Mouse (Mus musculus) CD4-positive, CD25-positive, alpha-beta regulatory T cell, adult 4 months (primary cell): ENCODE measurements at regions not wholly inside any gene's neighbourhood (a gene's known extent, or its start where the extent isn't known, plus 50 kb on each side); places are given as distances from the start of the nearest gene placed in this dataset.
A peak's percentile ranks its signal among the peaks of the same experiment; 100 is the strongest.

Experiments used
- ATAC-seq: one replicate; pipeline ENCODE4 v1.8.0; 2017

GRCm38 (mm10) chr17:87531411-87532157 is 84.8 kb upstream of the Calm2 start:
- no peak for ATAC-seq

- ATAC-seq, result no peak
These were observed 85.4 kb upstream of the Calm2 start for GRCm38 (mm10) chr17:87532158-87532545.

- peak; percentile 69 for ATAC-seq
These were observed 86.0 kb upstream of the Calm2 start for GRCm38 (mm10) chr17:87532762-87533161.

- no peak for ATAC-seq
These were observed 86.2 kb upstream of the Epcam start for GRCm38 (mm10) chr17:87549568-87549967.

- no peak for ATAC-seq
These were observed 85.1 kb upstream of the Epcam start for GRCm38 (mm10) chr17:87550518-87551164.

GRCm38 (mm10) chr17:87554561-87554960 is 81.2 kb upstream of the Epcam start:
- no peak for ATAC-seq

GRCm38 (mm10) chr17:87558419-87558818 is 77.4 kb upstream of the Epcam start:
- ATAC-seq, result no peak

- no peak for ATAC-seq
These were observed 76.1 kb upstream of the Epcam start for GRCm38 (mm10) chr17:87559641-87560040.

- peak; percentile 51 for ATAC-seq
These were observed 74.9 kb upstream of the Epcam start for GRCm38 (mm10) chr17:87560923-87561322.

- ATAC-seq, result no peak
These were observed 72.4 kb upstream of the Epcam start for GRCm38 (mm10) chr17:87563375-87563774.

GRCm38 (mm10) chr17:87565631-87566030 is 70.1 kb upstream of the Epcam start:
- no peak for ATAC-seq

GRCm38 (mm10) chr17:87566296-87566695 is 69.5 kb upstream of the Epcam start:
- ATAC-seq, result no peak

GRCm38 (mm10) chr17:87566996-87567395 is 68.8 kb upstream of the Epcam start:
- no peak for ATAC-seq

- ATAC-seq, result no peak
These were observed 68.3 kb upstream of the Epcam start for GRCm38 (mm10) chr17:87567475-87567874.

GRCm38 (mm10) chr17:87569981-87570380 is 65.8 kb upstream of the Epcam start:
- no peak for ATAC-seq

- no peak for ATAC-seq
These were observed 65.0 kb upstream of the Epcam start for GRCm38 (mm10) chr17:87570676-87571344.

- peak; percentile 99 for ATAC-seq
These were observed 64.3 kb upstream of the Epcam start for GRCm38 (mm10) chr17:87571345-87571932.

- ATAC-seq, result no peak
These were observed 52.2 kb upstream of the Epcam start for GRCm38 (mm10) chr17:87583575-87583974.

GRCm38 (mm10) chr17:87585355-87585754 is 50.4 kb upstream of the Epcam start:
- ATAC-seq, result no peak
